Mouse (Mus musculus) ZHBTc4 (cell line): ENCODE data around the gene Atxn1.

Source experiments
- DNase-seq: peaks from one replicate; pipeline ENCODE4 v3.0.0-alpha.2; 2011; ENCODE audit warnings: low read depth, low spot score

Atxn1 gene

GRCm38 (mm10) chr13:45931891-45932290, 32.9 kb downstream of the Atxn1 start:
- peak; percentile 44 for DNase-seq

- DNase-seq, result no peak
Observed at GRCm38 (mm10) chr13:45931215-45931614, 33.6 kb downstream of the Atxn1 start.

GRCm38 (mm10) chr13:45929744-45930143, 35.1 kb downstream of the Atxn1 start:
- no peak for DNase-seq

- peak; percentile 50 for DNase-seq
Observed at GRCm38 (mm10) chr13:45925294-45925693, 39.5 kb downstream of the Atxn1 start.

- no peak for DNase-seq
Observed at GRCm38 (mm10) chr13:45924555-45924954, 40.3 kb downstream of the Atxn1 start.

- no peak for DNase-seq
Observed at GRCm38 (mm10) chr13:45923086-45923485, 41.7 kb downstream of the Atxn1 start.

- DNase-seq, result no peak
Observed at GRCm38 (mm10) chr13:45922467-45922866, 42.3 kb downstream of the Atxn1 start.

- no peak for DNase-seq
Observed at GRCm38 (mm10) chr13:45918956-45919711, 45.7 kb downstream of the Atxn1 start.

GRCm38 (mm10) chr13:45918006-45918380, 46.8 kb downstream of the Atxn1 start:
- DNase-seq, result no peak

- no peak for DNase-seq
Observed at GRCm38 (mm10) chr13:45917058-45918005, 47.5 kb downstream of the Atxn1 start.

GRCm38 (mm10) chr13:45915921-45916320, 48.9 kb downstream of the Atxn1 start:
- no peak for DNase-seq

GRCm38 (mm10) chr13:45915026-45915425, 49.8 kb downstream of the Atxn1 start:
- no peak for DNase-seq

- DNase-seq, result peak; percentile 10
Observed at GRCm38 (mm10) chr13:45914117-45914516, 50.7 kb downstream of the Atxn1 start.

GRCm38 (mm10) chr13:45911848-45912247, 53.0 kb downstream of the Atxn1 start:
- DNase-seq, result no peak

GRCm38 (mm10) chr13:45911069-45911468, 53.7 kb downstream of the Atxn1 start:
- DNase-seq, result no peak

GRCm38 (mm10) chr13:45910348-45910747, 54.5 kb downstream of the Atxn1 start:
- DNase-seq, result no peak

- DNase-seq, result no peak
Observed at GRCm38 (mm10) chr13:45907181-45907691, 57.6 kb downstream of the Atxn1 start.

GRCm38 (mm10) chr13:45906438-45907166, 58.2 kb downstream of the Atxn1 start:
- no peak for DNase-seq

GRCm38 (mm10) chr13:45904955-45905354, 59.9 kb downstream of the Atxn1 start:
- DNase-seq, result no peak

- DNase-seq, result no peak
Observed at GRCm38 (mm10) chr13:45904456-45904855, 60.4 kb downstream of the Atxn1 start.

GRCm38 (mm10) chr13:45903519-45904274, 61.1 kb downstream of the Atxn1 start:
- DNase-seq, result no peak
